ENCODE assay signal across 9 mouse cellular contexts in the genomic region with DNA sequence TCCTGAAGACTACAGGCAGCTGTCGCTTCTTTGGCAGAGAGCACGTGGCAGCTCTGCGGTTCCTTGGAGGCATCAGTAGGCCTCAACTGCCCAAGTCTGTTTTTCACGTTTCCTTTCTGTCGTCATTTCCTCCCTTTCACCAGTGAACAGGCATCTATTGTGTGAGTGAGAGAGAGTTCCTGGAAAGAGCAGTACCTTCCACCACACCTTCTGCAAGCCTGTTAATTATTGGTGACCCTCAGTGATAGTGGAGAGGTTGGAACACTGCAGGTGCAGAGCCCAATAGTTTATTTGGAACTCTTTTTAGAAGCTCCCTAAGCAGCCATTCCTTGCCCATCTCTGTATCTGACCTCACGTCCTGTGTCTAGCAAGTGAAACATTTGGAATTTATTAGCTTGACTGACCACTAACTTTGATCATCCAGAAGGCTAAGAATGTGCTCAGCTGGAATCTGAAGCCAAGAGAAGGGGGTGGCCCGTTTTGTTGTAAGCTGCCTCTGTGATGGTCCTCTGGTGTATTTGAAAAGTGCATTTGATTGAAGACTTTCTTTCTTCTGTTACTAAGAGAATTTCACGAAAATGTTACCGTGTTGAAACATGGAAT. TPM values are rescaled to one million over a fixed set of nuclear protein-coding genes. Genes with fewer than 3 reads are reported as not detected.
DNase-seq lines count a peak whose midpoint lies in the region; ATAC-seq and TF ChIP-seq lines count a peak whose summit lies in the region.
"Had no signal": no experiment of that assay in that cellular context is flagged by ENCODE, and none has a peak within 500 bp of the region (broad histone marks: within the 10 kb centered on the region; RNA-seq: fewer than 3 reads in every experiment).

No protein-coding gene starts in this region.

- H3K27me3 ChIP-seq in hindbrain, postnatal 0 days (ENCODE audit: insufficient read depth, low read length), result no peaks in the 10 kb centered on the region
- H3K27me3 ChIP-seq in hindbrain, embryonic 12.5 days, result no peaks in the 10 kb centered on the region
- H3K27me3 ChIP-seq in intestine, embryonic 16.5 days (replicated peaks; ENCODE audit: control insufficient read depth, insufficient read depth, low read length), result no peaks in the 10 kb centered on the region

- no peak overlapping the region for H3K4me3 ChIP-seq in hindbrain, postnatal 0 days (ENCODE audit: low read length)
- H3K4me3 ChIP-seq in hindbrain, embryonic 12.5 days, result no peak overlapping the region
- H3K4me3 ChIP-seq in intestine, embryonic 16.5 days (ENCODE audit: low read length), result no peak overlapping the region
- H3K4me3 ChIP-seq in layer of hippocampus, adult 2 months, result no peak overlapping the region

- H3K4me2 ChIP-seq in hindbrain, postnatal 0 days (ENCODE audit: low read depth, low read length), result no peak overlapping the region
- no peak overlapping the region for H3K4me2 ChIP-seq in hindbrain, embryonic 12.5 days (replicated peaks)
- no peak overlapping the region for H3K4me2 ChIP-seq in intestine, embryonic 16.5 days (ENCODE audit: low read depth, low read length)

- no peak overlapping the region for H3K9ac ChIP-seq in hindbrain, postnatal 0 days (replicated peaks; ENCODE audit: low read length)
- no peak overlapping the region for H3K9ac ChIP-seq in hindbrain, embryonic 12.5 days
- no peak overlapping the region for H3K9ac ChIP-seq in intestine, embryonic 16.5 days (ENCODE audit: low read depth, low read length)

- H3K4me1 ChIP-seq in hindbrain, postnatal 0 days (ENCODE audit: insufficient read depth, low read length), result no peaks in the 10 kb centered on the region; the same call in 1 of the 2 replicates
- peaks cover 18% of the 10 kb centered on the region for H3K4me1 ChIP-seq in hindbrain, embryonic 12.5 days
- peaks cover 24% of the 10 kb centered on the region for H3K4me1 ChIP-seq in intestine, embryonic 16.5 days (ENCODE audit: control insufficient read depth, insufficient read depth, low read length)

- ATAC-seq in hindbrain, postnatal 0 days, result no peak
- no peak for ATAC-seq in hindbrain, embryonic 12.5 days (ENCODE audit: low FRiP score)
- peak; percentile 66 for ATAC-seq in intestine, embryonic 16.5 days

- peak overlapping the region; percentile 16; the same call in 1 of the 2 replicates for H3K27ac ChIP-seq in hindbrain, postnatal 0 days
- no peak overlapping the region for H3K27ac ChIP-seq in hindbrain, embryonic 12.5 days
- peak overlapping the region; percentile 20; the same call in 1 of the 2 replicates for H3K27ac ChIP-seq in intestine, embryonic 16.5 days (ENCODE audit: low read length)
- H3K27ac ChIP-seq in layer of hippocampus, adult 2 months, result no peak overlapping the region
- H3K27ac ChIP-seq: macrophage had no signal

- H3K36me3 ChIP-seq in hindbrain, postnatal 0 days (ENCODE audit: insufficient read depth, low read length), result no peaks in the 10 kb centered on the region
- H3K36me3 ChIP-seq in hindbrain, embryonic 12.5 days, result peaks cover under 1% of the 10 kb centered on the region; the same call in 1 of the 2 replicates
- H3K36me3 ChIP-seq in intestine, embryonic 16.5 days (ENCODE audit: control insufficient read depth, insufficient read depth, low read length), result peaks cover 5% of the 10 kb centered on the region; the same call in 1 of the 2 replicates

- no peaks in the 10 kb centered on the region for H3K9me3 ChIP-seq in hindbrain, postnatal 0 days (ENCODE audit: low read length)
- H3K9me3 ChIP-seq in hindbrain, embryonic 12.5 days (replicated peaks), result no peaks in the 10 kb centered on the region
- H3K9me3 ChIP-seq in intestine, embryonic 16.5 days (ENCODE audit: control insufficient read depth, low read length), result no peaks in the 10 kb centered on the region

- DNase-seq in hindbrain, postnatal 0 days (ENCODE audit: low spot score), result peak; percentile 13
- DNase-seq in thymus, postnatal 0 days (ENCODE audit: low spot score), result peak; percentile 35
- no peak for DNase-seq in thymus, postnatal 25 days
- no peak for DNase-seq in right cerebral cortex, postnatal 36 days (ENCODE audit: low spot score in 2 of 2)
- no peak for DNase-seq in left cerebral cortex, adult 11 months (ENCODE audit: low spot score)
- DNase-seq in layer of hippocampus, adult 2 months (ENCODE audit: low spot score in 2 of 2), result no peak

- no peak for TF ChIP-seq CTCF in hindbrain, postnatal 0 days (IDR thresholded peaks at IDR 0.05; ENCODE audit: low read depth)
- no peak for TF ChIP-seq CTCF in layer of hippocampus, adult 2 months (conservative IDR thresholded peaks at IDR 0.05)

- 31% methylated on average over 9 of the region's 9 CpGs for WGBS in hindbrain, postnatal 0 days
- 37% methylated on average over 9 of the region's 9 CpGs for WGBS in hindbrain, embryonic 12.5 days
- 31% methylated on average over 9 of the region's 9 CpGs for WGBS in intestine, embryonic 16.5 days

RNA-seq across cellular contexts. Expression of gene Prkci, which starts 21.1 kb away (rescaled TPM):
- 35.0 and 45.2 TPM in 2 replicates for total RNA-seq in hindbrain, postnatal 0 days (2014; rRNA removed)
- 20.5 and 20.8 TPM in 2 replicates for polyA plus RNA-seq in hindbrain, postnatal 0 days (2015; fragmentation: Nextera tagmentation; extraction: Ambion mirVana)
- polyA plus RNA-seq in hindbrain, embryonic 12.5 days (2016; fragmentation: Nextera tagmentation; extraction: Ambion mirVana), result 38.6 and 39.9 TPM in 2 replicates
- 15.0 and 15.9 TPM in 2 replicates for polyA plus RNA-seq in thymus, postnatal 0 days (2015; fragmentation: Nextera tagmentation; extraction: Ambion mirVana)
- polyA plus RNA-seq in intestine, embryonic 16.5 days (2015; fragmentation: Nextera tagmentation; extraction: Ambion mirVana), result 24.6 and 29.1 TPM in 2 replicates
- total RNA-seq in layer of hippocampus, adult 2 months (2021), result 10 to 100 TPM; 60.9 to 65.0 TPM

RNA-seq across cellular contexts. Expression of gene Phc3, which starts 47.5 kb away (rescaled TPM):
- 25.8 and 27.4 TPM in 2 replicates for total RNA-seq in hindbrain, postnatal 0 days (2014; rRNA removed)
- 6.4 and 7.4 TPM in 2 replicates for polyA plus RNA-seq in hindbrain, postnatal 0 days (2015; fragmentation: Nextera tagmentation; extraction: Ambion mirVana)
- 6.5 and 8.1 TPM in 2 replicates for polyA plus RNA-seq in hindbrain, embryonic 12.5 days (2016; fragmentation: Nextera tagmentation; extraction: Ambion mirVana)
- polyA plus RNA-seq in thymus, postnatal 0 days (2015; fragmentation: Nextera tagmentation; extraction: Ambion mirVana), result 4.0 and 5.3 TPM in 2 replicates
- 4.2 and 4.5 TPM in 2 replicates for polyA plus RNA-seq in intestine, embryonic 16.5 days (2015; fragmentation: Nextera tagmentation; extraction: Ambion mirVana)
- 10 to 100 TPM; 43.2 to 45.7 TPM for total RNA-seq in layer of hippocampus, adult 2 months (2021)

Comparison
In these comparisons a context has a peak if more than half of its experiments do, and no peak if none do; other contexts are left out.
1. DNase-seq: peak in hindbrain, postnatal 0 days (single experiment) and thymus, postnatal 0 days (single experiment); none in thymus, postnatal 25 days (single experiment), right cerebral cortex, postnatal 36 days (0 of 2), left cerebral cortex, adult 11 months (single experiment) and layer of hippocampus, adult 2 months (0 of 2).
2. H3K27ac ChIP-seq: peak in hindbrain, postnatal 0 days (single experiment) and intestine, embryonic 16.5 days (single experiment); none in hindbrain, embryonic 12.5 days (single experiment) and layer of hippocampus, adult 2 months (single experiment).